Mouse (Mus musculus): ENCODE measurements around the gene Ptma. TPM values are rescaled to one million over a fixed set of nuclear protein-coding genes. Genes with fewer than 3 reads are reported as not detected.
"Not testable (repeated sequence)": the region's sequence is repeated elsewhere in the genome, so short reads cannot be mapped to it uniquely, and the experiment has no call there.

Ptma gene
- 713 and 836 TPM in 2 replicates for polyA plus RNA-seq (2012; rRNA removed)

DNA sequence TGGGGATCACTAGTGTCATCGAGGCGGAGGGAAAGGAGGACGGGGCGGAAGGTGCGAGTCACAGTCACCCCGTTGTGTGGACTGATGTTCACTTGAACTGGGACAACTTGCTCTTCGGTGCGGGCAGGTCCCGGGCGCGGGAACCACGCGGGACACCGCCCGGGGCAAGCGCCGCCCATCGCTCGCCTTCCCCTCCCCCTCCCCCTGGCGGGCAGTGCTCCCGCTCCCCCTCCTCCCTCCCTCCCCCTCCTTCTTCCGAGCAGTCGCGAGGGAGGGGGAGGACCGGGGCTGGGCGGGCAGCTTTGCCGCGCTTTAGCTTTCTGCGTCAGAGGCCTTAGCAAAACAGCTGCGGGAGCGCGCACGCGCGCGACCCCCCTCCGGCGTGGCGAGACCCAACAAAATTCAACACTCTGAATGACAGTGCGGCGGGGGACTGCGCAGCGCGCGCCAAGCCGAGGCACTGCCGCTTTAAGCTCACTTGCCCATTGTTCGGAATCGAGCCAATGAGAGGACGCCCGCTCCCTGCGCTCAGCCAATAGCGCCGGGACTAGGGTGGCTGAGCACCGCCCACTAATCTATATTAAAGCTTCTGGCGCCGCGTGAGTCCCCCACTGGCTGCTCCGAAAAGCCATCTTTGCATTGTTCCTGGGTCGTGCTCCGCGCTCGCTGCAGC, at the start of gene Ptma:
Gene Ptma, plus strand, starts transcription at position 611 of the 673 bp plus-strand sequence.
- WGBS = under 1% methylated on average over 59 of the region's 63 CpGs
- peak; percentile 85 for DNase-seq (ENCODE audit: low read depth, low spot score)

DNA sequence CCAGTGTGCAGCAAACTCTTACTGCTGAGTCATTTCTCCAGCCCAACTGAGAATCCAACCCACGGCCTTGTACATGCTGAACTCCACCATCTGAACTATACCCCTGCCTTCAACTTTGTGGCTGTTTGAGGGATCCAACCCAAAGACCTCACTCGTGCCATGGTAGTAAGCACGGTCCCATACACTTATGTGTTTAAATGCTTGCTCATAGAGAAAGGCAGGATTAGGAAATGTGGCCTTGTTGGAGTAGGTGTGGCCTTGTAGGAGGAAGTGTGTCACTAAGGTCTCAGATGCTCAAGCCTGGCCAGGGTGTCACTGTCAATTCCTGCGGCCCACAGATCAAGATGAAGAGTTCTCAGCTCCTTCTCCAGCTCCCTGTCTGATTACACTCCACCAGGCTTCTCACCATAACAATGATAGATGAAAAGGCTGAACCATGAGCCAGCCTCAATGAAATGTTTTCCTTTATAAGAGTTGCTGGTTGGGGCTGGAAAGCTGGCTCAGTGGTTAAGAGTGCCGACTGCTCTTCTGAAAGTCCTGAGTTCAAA, 48.7 kb upstream of the Ptma start:
- 91% methylated on average over 5 of the region's 5 CpGs for WGBS
- no peak for DNase-seq (ENCODE audit: low read depth, low spot score)

DNA sequence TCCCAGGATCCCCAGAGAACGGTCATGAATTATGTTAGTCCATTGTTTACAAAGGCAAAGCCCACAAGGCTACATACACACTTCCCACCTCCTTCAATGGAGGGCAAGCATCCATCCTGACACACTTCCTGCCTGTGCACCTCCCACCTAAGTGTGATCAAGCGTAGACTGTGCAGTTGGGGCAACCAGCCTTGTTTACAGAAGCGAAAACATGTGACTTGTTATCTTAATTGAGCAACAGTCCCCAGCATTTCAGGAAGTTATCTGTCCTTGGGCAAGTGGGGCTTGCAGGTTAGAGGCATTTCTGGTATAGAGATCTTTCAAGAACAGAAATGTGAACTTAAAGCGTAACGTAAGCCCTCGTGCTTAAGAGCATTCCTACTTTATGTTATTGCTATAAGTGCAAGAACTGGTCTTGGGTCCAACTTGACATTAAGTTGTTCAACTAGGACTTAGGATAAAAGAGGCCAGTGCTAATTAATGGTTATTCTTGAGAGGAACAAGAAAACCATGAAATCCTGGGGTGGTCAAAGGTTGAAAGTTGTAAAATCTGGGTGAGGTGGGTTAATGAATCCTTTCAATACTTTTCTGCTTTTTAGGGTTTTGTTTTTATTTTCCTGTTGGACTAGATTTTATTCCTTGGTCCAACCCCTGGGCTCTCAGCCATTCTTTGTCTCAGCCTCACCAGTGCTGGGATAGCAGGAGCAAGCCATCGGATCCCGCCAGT, 47.3 kb upstream of the Ptma start:
- no peak for DNase-seq (ENCODE audit: low read depth, low spot score)
- 23% methylated on average over 8 of the region's 8 CpGs for WGBS

DNA sequence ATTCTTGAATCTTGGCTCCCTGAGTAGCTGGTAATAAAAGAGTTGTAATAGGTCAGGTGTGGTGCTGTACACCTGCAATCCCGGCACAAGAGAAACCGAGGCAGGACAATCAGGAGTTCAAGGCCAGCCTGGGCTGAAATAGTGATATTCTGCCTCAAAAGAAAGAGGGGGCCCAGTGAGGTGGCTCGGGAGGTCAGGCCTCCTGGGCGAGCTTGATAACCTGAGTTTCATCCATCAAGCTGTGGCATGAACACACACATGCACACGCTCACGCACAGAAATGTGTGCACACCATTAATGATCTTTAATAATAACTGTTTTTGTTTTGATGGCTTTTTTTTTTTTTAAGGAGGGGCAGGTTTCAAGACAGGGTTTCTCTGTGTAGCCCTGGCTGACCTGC, 46.2 kb upstream of the Ptma start:
- 69% methylated on average over 6 of the region's 6 CpGs for WGBS
- DNase-seq (ENCODE audit: low read depth, low spot score) = no peak

DNA sequence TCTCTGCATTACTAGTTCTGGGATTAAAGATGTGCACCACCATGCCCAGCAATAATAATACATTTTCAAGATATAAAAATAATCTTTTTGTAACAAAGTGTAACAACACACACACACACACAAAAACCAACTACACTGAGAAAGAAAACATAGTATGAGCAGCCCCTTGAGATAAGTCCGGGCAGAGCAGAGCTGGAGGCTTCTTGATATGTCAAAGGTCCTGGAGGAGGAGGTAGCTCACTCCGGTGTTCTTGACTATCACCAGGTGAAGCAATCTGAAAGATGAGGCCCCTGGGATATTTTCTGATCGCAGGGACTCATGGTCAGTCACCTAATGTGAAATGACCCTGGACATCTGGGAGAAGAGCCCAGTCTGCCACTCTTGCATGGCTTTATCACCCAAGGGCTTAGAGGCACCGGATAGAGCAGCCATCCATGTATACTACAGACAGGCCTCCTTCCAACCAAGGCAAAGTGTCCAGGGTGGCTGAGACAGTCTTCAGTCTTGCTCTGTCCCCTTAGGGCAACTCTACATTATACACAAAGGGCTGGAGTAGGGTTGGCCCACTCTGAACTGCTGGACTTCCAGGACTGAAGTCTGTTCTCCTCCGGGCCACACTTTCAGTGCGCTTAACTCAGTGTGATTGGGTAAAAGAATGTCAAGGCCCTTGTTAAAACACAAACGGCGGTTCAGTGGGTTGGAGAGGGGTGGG, 45.6 kb upstream of the Ptma start:
- WGBS = 73% methylated on average over 8 of the region's 8 CpGs
- no peak for DNase-seq (ENCODE audit: low read depth, low spot score)

DNA sequence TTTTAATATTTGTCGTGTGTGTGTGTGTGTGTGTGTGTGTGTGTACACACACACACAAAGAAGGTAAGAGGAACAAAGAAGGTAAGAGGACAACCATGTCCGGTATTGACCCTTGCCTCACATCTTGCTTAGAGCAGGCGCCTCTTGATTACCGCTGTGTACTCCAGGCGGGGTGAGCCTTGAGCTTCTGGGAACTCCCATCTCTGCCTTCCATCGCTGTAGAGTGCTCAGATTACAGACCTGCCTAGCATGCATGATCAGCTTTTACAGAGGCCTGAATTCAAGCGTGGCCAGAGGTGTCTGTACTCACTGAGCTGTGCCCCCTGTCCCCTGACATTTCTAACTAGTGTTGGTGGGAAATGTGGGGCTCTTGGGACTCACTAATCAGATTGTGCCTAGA, 45.1 kb upstream of the Ptma start:
- DNase-seq (ENCODE audit: low read depth, low spot score) = no peak
- 40% methylated on average over 7 of the region's 7 CpGs for WGBS

DNA sequence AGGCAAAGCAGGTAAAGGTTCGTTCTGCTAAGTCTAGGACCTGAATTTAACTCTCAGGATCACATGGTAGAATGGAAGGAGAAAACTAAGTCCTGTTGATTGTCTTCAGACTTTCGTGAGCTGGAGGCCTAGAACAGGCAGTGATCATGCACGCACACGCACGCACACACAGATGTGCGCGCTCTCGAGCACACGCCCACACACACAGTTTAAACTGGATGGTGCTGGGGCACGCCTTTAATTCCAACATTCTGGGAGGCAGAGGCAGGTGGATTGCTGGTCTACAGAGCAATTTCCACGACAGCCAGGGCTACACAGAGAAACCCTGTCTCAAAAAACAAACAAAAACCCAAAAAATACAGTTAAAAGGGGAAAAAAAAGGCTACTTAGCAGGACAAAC, 44.2 kb upstream of the Ptma start:
- no peak for DNase-seq (ENCODE audit: low read depth, low spot score)
- WGBS = 54% methylated on average over 11 of the region's 11 CpGs

DNA sequence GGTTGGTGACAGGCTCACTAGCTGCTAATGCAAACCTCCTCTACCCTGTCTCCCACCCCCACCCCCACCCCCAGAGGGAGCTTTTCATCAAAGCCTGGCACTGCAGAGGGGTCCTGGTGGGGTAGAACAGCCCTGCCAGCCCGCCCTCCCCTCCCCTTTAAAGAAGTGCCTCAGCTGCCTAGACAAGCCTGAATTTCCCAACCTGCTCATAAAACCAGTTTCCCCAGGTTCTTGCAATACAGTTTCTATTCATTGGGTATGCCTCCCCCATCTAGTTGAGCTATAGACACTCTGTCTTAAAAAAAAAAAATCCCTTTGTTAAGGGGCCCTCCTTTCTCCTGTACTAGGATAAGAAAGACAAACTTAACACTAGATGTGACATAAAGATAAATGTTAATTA, 43.8 kb upstream of the Ptma start:
- WGBS = 30% methylated on average over 1 of the region's 1 CpGs
- no peak for DNase-seq (ENCODE audit: low read depth, low spot score)

DNA sequence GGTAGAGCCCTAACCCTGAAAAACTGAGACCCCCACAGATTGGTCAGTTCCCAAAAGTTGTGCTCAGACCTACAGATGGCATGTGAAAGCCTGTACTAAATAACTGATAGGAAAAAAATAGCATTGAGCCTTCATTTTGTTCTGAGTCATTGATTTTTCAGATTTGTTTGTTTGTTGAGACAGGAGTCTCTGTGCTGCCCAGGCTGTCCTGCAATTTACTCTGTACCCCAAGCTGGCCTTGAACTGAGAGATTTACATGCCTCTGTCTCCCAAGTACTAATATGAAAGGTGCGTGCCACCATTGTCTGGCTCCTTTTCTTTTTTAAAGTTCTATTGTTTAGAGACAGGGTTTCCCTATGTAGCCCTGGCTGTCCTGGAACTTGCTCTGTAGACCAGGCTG, 41.2 kb upstream of the Ptma start:
- DNase-seq (ENCODE audit: low read depth, low spot score) = no peak
- 94% methylated on average over 1 of the region's 1 CpGs for WGBS

DNA sequence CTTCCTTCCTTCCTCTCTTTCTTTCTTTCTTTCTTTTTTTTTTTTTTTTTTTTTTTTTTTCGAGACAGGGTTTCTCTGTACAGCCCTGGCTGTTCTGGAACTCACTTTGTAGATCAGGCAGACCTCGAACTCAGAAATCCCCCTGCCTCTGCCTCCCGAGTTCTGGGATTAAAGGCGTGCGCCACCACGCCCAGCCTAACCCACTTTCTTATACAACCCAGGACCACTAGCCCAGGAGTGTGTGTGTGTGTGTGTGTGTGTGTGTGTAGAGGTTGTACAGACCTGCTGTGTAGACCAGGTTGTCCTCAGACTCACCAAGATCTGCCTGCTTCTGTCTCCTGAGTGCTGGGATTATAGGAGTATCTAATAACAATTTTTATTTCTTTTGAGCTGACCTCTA, 40.7 kb upstream of the Ptma start:
- WGBS = 88% methylated on average over 6 of the region's 6 CpGs
- not testable (repeated sequence) for DNase-seq (ENCODE audit: low read depth, low spot score)

DNA sequence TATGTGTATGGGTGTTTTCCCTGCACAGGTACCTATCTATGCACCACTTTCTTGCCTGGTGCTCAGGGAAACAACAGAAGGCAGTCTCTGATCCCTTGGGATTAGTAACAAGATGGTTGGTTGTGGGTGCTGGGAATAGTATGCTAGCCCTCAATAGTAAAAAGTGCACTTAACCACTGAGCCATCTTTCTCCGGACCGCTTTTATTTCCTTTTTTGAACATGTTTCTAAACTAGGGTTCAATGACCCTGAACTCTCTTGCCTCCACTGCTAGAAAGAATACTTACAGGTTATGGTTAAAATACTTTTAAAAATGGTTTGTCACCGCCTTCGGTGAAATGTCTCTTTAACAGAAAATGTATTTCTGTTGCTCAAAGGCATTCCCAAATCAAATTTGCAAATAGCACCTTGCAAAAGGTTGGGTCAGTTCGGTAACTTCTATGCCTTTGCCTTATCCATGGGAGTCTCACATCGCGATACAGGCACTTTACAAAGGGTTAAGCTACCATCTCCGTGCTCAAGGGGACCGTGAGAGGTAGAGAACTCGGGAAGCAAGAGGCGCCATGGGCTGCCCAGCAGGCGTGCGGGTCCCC, 39.7 kb upstream of the Ptma start:
- DNase-seq (ENCODE audit: low read depth, low spot score) = no peak
- WGBS = 5% methylated on average over 13 of the region's 13 CpGs

DNA sequence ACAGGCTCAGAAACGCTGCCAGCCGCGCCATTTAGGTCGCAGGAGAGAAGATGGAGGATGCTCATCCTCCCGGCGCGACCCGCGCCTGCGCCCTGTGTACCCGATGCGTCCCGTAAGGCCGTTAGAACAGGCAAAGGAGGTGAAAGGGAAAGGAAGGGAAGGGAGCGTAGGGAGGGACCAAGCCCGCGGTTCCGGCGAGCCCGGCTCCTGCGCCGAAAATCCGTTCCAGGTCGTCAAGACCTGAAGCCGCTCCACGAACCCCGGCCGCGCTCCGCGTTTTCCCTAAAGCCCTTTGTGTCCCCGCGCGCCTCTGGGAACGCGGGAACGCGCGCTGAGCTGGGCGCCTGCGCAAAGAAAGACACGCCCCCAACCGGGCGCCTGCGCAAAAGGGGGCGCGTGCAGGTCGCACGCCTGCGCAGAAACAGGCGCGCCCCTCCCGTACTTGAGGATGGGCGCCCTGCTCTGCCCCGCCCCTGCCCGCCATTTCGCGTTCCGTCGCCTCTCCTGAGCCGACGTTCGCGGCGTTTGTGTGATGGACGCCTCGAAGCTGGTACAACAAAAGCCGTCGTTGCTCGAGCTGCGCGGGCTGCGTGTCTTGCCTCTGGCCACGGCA, 39.1 kb upstream of the Ptma start:
- peak; percentile 94 for DNase-seq (ENCODE audit: low read depth, low spot score)
- WGBS = under 1% methylated on average over 74 of the region's 74 CpGs

DNA sequence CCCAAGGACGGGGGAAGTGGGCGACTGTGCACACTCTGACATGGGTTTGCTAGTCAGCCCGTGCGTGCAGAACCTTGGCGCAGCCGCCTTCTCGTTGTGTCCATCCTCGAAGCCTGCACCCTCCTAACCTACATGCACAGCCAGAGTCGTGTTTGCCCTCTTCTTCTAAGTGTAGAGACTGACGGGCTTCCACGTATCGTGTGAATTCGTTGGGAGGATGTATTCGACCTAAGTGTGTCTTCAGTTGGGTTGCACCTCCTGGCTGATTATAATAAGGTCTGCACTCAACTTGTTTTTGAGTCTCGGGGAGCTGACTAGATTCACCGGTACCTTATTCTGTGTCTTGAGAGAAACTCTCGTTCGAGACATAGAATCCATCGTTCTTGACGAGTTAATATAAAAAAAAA, 38.6 kb upstream of the Ptma start:
- no peak for DNase-seq (ENCODE audit: low read depth, low spot score)
- WGBS = 2% methylated on average over 20 of the region's 20 CpGs

DNA sequence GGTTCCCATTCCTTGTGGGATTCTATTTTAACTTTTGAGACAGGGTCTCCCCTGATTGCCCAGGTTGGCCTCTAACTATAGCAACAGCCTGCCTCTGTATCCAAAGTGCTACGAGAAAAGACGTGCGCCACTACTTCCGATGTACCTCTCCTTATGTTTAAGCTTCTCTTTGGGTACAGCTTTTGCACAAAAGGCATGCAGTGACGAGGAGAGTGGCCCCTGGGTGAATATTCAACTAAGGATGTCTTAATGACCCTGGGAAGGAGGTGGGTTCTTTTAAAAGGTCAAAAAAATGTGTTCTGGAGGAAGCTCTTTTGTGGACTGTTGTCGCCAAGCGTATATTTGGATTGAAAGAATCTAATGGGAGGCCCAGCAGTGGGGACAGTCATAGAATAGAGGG, 38.2 kb upstream of the Ptma start:
- WGBS = 26% methylated on average over 7 of the region's 7 CpGs
- DNase-seq (ENCODE audit: low read depth, low spot score) = no peak

DNA sequence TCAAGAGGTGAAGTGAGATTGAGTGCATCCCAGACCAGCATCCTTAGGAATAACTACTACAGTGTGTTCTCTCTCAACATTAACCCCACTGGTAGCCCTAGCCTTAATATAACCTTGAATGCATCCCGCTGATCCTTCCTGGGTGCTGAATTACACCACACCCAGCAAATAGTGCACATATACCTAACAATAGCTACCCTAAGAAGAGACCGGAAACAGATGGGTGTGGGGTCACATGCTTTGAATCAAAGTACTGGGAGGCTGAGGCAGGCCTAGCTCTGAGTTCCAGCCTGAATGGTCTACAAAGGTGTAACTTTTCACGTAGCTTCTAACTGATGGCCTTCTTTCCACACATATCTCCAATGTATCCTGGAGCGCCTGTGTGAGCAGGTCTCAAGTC, 37.8 kb upstream of the Ptma start:
- DNase-seq (ENCODE audit: low read depth, low spot score) = no peak
- 63% methylated on average over 4 of the region's 4 CpGs for WGBS

DNA sequence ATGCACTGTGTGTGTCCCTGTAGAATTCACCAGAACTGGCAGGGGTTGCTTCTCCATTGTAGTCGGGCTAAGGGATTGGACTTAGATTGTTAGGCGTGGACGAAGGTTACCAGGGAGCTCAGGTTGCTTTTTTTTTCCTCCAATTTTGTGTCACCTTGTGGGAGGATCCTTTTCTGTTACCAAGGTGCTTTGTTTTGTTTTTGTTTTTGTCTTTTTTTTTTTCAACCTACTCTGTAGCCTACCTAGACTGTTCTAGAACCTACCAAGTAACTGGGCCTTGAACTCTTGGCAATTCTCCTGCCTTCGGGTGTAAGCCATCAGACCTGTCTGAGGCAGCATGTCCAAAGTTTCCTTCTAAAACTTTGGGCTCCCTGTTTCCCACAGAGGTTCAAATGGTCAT, 36.6 kb upstream of the Ptma start:
- 54% methylated on average over 4 of the region's 4 CpGs for WGBS
- DNase-seq (ENCODE audit: low read depth, low spot score) = no peak

DNA sequence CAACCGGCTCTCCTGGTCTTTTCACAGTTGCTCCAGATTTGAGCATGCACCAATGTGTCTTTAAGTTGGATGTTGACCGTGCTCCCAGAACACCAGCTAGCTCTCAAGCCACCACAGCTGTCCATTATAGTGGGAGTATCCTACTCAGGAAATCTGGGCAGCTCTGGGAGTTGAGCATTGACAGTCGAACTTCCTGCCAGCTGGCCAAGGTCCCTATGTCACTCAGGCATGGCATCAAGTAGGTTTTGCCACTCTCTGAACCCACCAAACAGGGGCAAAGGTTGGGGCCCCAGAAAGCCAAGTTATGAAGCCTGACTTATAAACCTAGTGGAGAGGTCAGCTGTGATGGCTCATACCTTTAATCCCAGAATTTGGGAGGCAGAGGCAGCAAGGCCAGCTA, 35.8 kb upstream of the Ptma start:
- no peak for DNase-seq (ENCODE audit: low read depth, low spot score)
- 43% methylated on average over 3 of the region's 3 CpGs for WGBS

DNA sequence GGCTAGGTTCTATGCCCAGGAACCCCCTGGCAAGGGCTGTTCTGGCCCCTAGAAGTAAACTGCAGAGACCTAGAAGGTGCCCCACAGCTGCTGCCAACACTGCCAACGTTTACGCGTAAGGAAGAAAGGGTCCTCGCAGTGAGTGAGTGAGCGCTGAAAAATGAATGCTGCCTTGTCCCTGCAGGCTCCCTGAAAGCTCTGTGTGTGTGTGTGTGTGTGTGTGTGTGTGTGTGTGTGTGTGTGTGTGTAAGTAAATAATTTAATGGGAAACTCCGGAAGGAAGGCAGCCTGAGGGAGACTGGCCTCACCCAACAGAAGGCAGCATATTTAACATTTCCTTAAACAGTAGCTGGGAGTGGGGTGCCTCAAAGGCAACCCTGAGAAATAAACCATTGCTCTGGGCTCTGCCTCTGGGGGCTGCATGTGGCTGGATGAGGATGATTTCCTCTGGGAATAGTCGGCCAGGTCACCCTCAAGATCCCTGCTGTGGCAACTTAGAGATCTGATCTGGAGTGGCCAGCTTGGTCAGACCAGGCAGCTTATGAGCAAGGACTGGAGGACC, 34.9 kb upstream of the Ptma start:
- no peak for DNase-seq (ENCODE audit: low read depth, low spot score)
- 16% methylated on average over 7 of the region's 7 CpGs for WGBS

All from large intestine, adult 2 months (tissue).